Mouse (Mus musculus) layer of hippocampus, postnatal 14 days (tissue): Measurements from ENCODE around the gene Olfr1259. TPM values are rescaled to one million over a fixed set of nuclear protein-coding genes. Genes with fewer than 3 reads are reported as not detected.
"Not testable (repeated sequence)": the region's sequence is repeated elsewhere in the genome, so short reads cannot be mapped to it uniquely, and the experiment has no call there.

Experiments
- DNase-seq, 2 experiments: peaks; one replicate each; pipeline ENCODE4 v3.0.0; 2021 to 2022; ENCODE audit warnings: low spot score in 2 of 2, mixed read lengths in 1 of 2
- long read RNA-seq, 2 experiments: library from polyadenylated mRNA; stranded (forward); transcript quantifications; one replicate each; pipeline ENCODE4 v2.0.0; 2021
- total RNA-seq, 2 experiments: library from RNA; stranded (reverse); gene quantifications; 2 replicates each; pipeline ENCODE4 v1.2.3; 2021

The Olfr1259 gene
- total RNA-seq, result not detected
- long read RNA-seq, experiment 1, result 0 reads
- long read RNA-seq, experiment 2, result 0 reads

- DNase-seq, result no peak
These were observed at the start of gene Olfr1259 for GRCm38 (mm10) chr2:89948564-89948963. Gene Olfr1259, minus strand, starts transcription at chr2:89948664.

GRCm38 (mm10) chr2:89990921-89991320 is 42.5 kb upstream of the Olfr1259 start, which contains the start of gene Olfr1261:
Gene Olfr1261, plus strand, starts transcription at chr2:89991221.
- DNase-seq, result no peak

- DNase-seq, result no peak
These were observed 29.2 kb upstream of the Olfr1259 start for GRCm38 (mm10) chr2:89977709-89978108.

- peak in 1 of 2 experiments; percentile 15 for DNase-seq
These were observed 25.7 kb upstream of the Olfr1259 start, which contains the start of gene Olfr1260 for GRCm38 (mm10) chr2:89974184-89974583. Gene Olfr1260, plus strand, starts transcription at chr2:89974340.

- no peak for DNase-seq
These were observed 21.5 kb downstream of the Olfr1259 start, which contains the start of gene Olfr1258 for GRCm38 (mm10) chr2:89927009-89927408. Gene Olfr1258, plus strand, starts transcription at chr2:89927309.

- DNase-seq, result not testable (repeated sequence)
These were observed 35.8 kb downstream of the Olfr1259 start for GRCm38 (mm10) chr2:89912616-89913015.

Other genes starting within 250 kb of the Olfr1259 start
- gene Olfr1252, start 223.7 kb downstream of the Olfr1259 start, total RNA-seq, result not detected
- gene Olfr1253, start 191.6 kb downstream of the Olfr1259 start, total RNA-seq, result not detected
- gene Olfr1254, start 155.0 kb downstream of the Olfr1259 start, total RNA-seq, result not detected
- not detected for gene Olfr1255, start 136.6 kb downstream of the Olfr1259 start, total RNA-seq
- gene Olfr1256, start 107.1 kb downstream of the Olfr1259 start, total RNA-seq, result not detected
- gene Olfr48, start 100.5 kb downstream of the Olfr1259 start, total RNA-seq, result not detected
- not detected for gene Olfr1257, start 70.2 kb downstream of the Olfr1259 start, total RNA-seq
- gene Olfr1258, start 21.4 kb downstream of the Olfr1259 start, total RNA-seq, result not detected
- gene Olfr1260, start 25.7 kb upstream of the Olfr1259 start, total RNA-seq, result not detected
- not detected for gene Olfr1261, start 42.6 kb upstream of the Olfr1259 start, total RNA-seq
- gene Olfr1262, start 51.5 kb upstream of the Olfr1259 start, total RNA-seq, result not detected
- gene Olfr1263, start 63.5 kb upstream of the Olfr1259 start, total RNA-seq, result not detected
- not detected for gene Olfr1264, start 76.9 kb upstream of the Olfr1259 start, total RNA-seq
- gene Olfr1265, start 86.7 kb upstream of the Olfr1259 start, total RNA-seq, result not detected
- gene Olfr140, start 114.9 kb upstream of the Olfr1259 start, total RNA-seq, result not detected
- gene Olfr1269, start 172.7 kb upstream of the Olfr1259 start, total RNA-seq, result not detected
- not detected for gene Olfr32, start 193.6 kb upstream of the Olfr1259 start, total RNA-seq
- not detected for gene Olfr1270, start 204.4 kb upstream of the Olfr1259 start, total RNA-seq